Mouse (Mus musculus) liver, embryonic 14.5 days (tissue): ENCODE results near the gene Ppfibp1.

Experiments
- CTCF ChIP-seq: IDR thresholded peaks from 2 replicates; pipeline ENCODE4 v1.5.1; 2016; ENCODE audit warnings: antibody characterized with exemption, low read depth, control low read depth
- EP300 ChIP-seq: IDR thresholded peaks from 2 replicates; pipeline ENCODE4 v1.6.1; 2016; ENCODE audit warnings: antibody characterized with exemption, low read depth

- TF ChIP-seq CTCF (no peak), EP300 (no peak)
Observed at GRCm38 (mm10) chr6:146907795-146908190, 19.5 kb downstream of the Ppfibp1 start.
